Mouse (Mus musculus): ENCODE results near the gene Gm10295. TPM values are rescaled to one million over a fixed set of nuclear protein-coding genes. Genes with fewer than 3 reads are reported as not detected.

The Gm10295 gene
- 0.05 TPM in 1 of 2 replicates, not detected in the other for polyA plus RNA-seq (2015; fragmentation: Nextera tagmentation; extraction: Ambion mirVana)

DNA sequence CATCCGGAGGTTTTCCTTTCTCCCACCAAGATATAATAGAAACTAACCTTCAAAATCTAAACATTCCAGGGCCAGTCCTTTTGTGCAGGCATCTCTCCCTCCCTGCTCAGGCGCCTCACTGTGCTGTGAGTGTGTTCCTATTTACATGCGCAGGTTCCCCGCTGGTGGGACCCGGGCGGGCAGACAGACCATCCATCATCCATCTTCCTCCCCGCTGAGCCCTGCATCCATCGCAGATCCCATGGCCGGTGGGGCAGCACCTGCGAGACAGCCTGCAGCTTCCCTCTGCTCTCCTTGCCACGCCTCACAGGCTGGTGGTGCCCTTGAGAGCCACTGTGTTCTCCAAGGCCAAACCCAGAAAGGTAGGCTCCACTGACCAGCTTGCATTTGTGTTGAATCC is at the start of gene Gm10295:
TSS of gene Gm10295 (minus strand) at position 122 of the 400 bp plus-strand sequence.

All from spleen, postnatal 0 days (tissue).